Mouse (Mus musculus) thymus, postnatal 25 days (tissue): Measurements from ENCODE around the gene Sh3bp1.

Experiments
- DNase-seq: peaks from one replicate; pipeline ENCODE4 v3.0.0; 2022

Sh3bp1 gene

DNA sequence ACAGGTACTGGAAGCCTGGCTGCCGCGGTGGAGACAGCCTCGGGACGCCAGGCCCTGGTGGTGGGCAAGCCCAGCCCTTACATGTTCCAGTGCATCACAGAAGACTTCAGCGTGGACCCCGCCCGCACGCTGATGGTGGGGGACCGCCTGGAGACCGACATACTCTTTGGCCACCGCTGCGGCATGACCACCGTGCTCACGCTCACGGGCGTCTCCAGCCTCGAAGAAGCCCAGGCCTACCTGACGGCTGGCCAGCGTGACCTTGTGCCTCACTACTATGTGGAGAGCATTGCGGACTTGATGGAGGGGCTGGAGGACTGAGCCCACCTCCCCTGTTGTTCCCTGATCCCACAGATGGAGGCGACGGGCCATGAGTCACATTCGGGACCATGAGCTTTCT, 18.6 kb downstream of the Sh3bp1 start:
- no peak for DNase-seq

DNA sequence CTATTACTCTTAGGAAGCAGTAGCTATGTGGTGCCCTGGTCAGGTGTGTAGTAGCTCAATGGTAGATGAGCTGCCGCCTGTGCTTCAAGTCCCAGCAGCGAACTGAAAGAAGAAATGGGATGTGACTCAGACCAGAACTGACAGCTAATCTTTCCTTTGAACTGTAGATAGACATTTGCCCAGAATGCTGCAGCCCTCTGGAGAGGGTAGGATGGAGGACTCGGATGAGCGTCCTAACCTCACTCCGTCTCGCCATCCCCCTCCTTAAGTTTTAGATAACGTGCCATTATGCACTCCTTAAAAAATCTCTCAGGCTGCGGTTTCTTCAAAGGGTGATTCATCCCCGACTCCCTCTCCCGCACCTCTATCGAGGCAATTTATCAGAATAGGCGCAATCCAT, 20.3 kb downstream of the Sh3bp1 start:
- no peak for DNase-seq

DNA sequence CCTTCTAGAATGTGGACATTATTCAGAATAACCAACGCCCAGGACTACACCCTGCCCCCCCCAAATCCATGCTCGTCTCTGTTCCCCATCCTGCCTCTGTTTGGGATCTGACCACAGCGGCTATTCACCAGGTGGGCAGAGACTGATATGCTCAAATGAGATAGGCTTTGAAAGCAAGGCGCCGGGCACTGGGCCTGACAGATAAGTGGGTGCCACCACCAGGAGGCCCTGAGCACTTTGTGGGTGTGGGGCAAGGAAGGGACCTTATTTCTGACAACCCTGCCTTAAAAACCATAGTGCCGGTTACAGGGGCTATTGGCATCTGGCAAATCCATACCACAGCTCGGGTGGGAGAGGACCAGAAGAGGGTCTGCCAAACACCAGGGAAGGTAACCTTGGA, 23.1 kb downstream of the Sh3bp1 start:
- peak; percentile 39 for DNase-seq

DNA sequence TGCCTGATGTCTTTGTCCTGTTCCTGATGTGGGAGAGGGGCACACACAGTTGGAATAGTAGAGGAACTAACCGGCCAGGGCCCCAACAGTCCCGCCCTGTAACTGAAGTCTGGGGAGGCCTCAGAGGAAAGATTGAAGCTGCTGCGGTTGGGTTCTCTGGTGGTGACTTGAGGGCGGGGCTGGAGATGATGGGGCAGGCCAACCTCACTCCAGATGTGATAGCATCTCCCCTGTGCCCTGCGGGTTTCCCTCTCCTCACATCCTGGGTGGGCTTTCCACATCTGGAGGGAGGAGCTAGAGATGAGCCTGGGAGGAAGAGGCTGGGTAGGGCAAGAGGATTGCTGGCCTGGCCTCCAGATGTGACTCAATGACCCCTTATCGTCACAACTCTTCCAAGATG, 24.0 kb downstream of the Sh3bp1 start:
- DNase-seq = peak; percentile 79

DNA sequence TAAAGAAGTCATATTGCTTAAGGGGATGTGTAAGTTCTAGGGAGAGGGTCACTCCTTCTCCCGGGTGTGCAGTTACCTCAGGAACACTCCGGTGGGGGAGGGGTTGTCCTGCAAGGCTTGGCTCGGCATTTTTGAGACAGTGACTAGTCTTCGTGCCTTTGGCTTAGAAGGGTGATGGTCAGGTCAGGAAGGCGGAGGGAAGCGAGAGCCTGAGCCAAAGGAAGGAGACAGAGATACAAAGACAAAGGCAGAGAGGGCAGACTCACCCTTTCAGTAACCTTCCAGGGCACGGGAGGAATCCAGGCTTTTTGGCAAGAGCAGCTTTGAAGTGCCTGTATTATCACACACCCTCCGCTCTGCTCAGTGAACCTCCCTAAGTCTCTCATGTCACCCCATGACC, 25.6 kb downstream of the Sh3bp1 start:
- no peak for DNase-seq

DNA sequence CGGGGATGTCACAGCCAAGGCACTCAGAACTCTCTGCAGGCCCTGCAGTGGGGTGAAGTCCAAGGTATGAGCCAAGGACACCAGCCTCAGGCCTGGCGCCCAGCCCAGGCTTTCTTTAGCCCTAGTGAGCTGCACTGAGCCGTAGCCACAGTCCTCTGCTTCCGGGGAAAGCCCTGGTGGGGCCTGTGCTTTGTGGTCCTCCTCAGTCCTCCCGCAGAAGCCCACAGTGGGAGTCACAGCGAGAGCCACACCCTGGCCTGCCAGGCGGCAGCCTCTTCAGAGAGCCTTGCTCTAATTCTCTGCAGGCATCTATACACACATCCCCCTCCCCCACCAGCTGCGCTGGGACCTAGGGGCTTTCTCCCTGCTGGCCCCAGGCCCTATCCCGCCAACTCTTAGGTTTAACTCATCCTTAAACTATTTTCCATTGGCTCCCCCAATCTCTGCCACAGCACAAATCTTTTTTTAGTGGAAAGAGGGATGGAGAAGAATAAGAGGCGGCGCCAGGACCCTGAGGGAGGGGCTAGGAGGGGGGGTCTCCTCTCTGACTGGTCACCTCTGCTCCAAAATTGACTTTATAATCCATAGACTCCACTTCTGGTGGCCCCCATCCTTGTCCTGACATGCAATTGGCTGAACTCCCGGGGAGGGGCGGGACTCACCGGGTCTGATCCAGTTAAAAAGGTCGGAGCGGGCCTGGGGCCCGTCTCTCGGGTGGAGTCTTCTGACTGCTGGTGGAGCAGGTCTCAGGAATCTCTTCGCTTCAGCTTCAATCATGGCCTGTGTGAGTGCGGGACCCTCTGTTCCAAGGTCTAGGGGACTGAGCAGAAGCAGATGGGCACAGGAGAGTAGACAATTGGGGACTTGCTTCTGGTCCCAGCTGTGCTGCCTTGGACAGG, 26.7 kb downstream of the Sh3bp1 start, which contains the start of gene Lgals1:
Gene Lgals1 (plus strand): TSS at position 705 of the 899 bp plus-strand sequence.
- DNase-seq = peak; percentile 80

DNA sequence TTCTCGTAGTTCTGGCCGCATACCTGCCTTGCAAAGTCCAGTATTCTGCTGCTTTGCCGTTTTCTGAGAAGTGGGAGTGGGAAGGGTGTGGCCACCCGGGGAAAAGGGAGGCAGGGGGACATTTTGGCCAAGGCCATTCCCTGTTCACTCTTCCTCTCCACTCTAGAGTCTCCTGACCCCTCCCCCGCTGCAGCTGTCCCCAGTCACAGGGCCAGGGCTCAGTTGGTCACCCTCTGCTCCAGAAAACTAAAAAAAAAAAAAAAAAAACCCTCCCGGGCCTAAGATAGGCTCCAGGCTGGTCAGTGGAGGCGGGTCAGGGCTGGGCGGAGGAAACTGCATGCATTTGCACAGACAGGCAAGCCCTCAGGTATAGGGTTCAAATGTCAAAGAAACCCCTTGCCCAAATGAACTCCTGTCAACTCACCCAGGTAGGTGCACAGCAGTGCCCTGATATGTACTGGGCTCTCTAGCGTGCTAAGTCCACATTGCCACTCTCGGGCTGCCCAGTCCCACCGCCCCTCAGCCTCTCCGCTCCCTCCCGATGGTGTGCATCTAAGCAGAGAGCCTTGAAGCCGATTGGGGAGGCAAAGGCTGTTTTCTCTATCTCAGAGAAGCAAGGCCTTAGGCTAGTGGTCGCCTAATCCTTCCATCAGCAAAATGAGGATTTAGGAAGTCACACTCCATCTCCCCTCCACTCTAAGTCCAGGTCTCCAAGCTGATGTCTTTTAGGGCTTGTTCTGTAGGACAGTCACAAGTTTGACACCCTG, 27.6 kb downstream of the Sh3bp1 start:
- DNase-seq = peak; percentile 51

DNA sequence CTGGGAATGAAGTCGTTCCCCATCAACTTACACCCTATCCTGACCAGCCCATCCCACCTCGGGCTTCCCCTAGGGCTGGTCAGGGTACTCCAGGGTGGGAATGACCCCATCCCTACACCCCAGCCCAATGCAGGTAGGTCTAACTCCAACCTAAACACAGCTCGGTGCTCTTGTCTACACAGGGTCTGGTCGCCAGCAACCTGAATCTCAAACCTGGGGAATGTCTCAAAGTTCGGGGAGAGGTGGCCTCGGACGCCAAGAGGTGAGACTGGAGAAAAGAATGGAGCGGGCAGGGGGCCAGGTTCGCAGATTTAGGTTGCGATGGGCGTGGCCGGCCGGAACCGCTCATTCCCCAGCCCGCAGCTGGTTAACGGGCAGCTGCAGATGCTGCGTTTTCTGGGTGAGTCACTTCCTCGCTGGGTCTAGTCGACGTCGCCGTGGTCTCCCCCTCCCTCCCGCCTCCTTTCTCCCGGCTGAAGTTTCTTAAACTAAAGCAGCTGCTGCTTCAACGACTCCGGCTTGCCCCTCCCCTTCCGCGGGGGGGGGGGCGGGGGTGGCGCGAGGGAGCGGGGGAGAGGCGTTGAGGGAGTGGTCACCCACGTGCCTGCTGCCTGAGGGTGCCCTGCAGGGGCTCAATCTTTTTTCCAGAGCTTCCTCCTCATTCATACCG, 28.4 kb downstream of the Sh3bp1 start:
- peak; percentile 88 for DNase-seq

DNA sequence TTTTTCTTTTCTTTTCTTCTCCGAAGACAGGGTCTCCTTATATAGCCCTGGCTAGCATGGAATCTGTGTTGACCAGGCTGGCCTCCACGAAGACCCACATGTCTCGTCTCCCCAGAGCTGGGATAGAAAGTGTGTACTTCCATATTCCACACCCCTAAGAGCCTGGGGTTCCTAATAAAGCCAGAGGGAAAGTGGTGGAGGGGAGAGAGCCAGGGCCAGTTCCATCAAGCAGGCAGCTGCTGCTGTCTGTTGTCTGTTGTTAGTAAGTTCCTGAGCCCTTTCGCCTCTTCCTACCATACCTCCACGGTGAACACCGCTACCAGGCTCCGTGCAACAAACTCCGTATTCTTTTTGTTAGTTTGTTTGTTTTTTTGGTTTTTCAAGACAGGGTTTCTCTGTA, 29.0 kb downstream of the Sh3bp1 start:
- DNase-seq = no peak

DNA sequence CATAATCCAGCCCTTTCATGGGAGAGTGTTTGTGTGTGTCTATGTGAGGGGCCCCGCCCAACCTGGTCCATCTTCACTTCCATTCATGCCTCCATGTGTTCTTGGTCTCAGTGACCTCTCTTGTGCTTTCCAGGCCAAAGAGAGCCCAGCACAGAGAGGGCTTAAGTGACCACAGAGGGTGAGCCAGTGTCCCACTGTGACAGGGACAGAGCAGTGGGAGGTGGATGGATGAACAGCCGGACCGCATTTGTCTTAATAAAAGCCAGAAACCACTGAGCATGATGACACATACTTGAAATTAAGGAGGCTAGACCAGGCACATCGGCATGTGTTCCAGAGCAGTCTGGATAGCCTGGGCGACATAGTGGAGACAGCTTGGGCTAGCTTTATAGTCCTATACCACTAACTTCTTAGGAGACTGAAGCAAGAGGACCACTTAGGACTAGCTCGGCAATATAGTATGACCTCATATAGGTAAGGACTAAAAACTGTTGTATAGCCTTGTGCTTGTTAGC, 30.7 kb downstream of the Sh3bp1 start:
- no peak for DNase-seq

DNA sequence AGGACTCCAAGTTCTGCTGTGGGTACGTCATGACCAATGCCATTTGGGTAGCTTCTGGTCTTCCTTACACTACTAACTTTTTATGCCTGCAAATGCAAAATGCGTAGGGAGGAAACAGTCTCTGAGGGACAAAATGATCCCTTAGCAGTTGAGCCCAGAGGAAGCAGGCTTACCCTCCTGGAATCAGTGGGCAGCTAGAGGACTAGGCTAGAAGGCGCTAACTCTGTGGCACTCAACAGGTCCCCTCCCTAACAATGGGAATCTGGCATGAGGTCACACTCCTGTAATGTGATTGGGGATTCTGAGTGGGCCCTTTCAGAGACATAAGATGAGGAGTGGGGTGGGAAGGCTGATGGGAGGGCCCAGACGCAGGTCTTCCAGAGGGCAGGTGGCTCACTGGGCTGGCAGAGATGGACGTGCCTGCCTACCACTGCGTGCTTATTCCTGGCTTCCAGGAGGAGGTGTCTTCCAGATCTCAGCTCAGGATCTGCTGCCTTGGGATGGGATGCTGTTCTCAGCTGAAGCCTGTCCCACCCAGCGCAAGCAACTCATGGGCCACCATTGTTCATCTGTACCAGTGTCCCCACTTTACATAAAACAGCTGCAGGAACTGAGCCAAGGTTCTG, 31.3 kb downstream of the Sh3bp1 start:
- DNase-seq = no peak

DNA sequence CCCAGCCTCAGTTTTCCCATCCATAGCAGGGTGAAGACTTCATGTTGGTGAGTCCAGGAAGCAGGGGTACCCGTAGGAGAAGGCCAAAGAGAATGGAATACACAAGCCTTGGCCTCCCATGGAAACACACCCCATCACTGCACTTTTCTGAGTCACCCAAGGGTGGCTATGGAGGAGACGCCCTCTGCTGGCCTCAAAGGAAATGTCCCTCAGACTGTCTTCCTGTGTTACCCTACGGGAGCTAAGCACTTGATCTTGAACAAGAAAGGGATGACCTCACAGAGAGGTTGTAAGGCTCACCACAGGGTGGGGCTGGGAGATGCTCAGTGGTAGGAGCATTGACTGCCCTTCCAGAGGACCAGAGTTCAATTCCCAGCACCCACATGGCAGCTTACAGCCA, 32.0 kb downstream of the Sh3bp1 start:
- peak; percentile 78 for DNase-seq

DNA sequence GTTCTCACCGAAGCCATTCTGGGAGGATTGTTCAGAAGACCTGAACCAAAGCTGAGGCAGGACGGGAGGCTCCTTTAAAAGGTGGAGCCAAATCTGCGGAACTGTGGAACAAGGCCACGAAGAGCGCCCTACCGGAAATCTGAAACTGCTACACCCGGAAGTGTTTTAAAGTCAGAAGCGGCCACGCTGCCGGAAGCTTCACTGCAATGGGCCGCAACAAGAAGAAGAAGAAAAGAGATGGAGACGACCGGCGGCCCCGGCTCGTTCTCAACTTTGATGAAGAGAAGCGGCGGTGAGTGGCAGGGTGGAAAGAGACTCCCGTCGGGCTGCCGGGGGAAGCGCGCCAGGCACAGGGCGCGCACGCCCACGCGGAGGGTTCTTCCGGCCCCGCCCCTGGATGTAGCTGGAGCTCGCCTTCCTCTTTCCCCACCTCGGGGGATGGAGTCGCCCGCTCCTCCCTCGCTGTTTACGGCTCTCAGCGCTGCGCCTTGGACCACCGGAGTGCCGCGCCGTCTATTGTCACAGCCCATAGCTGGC, 35.3 kb downstream of the Sh3bp1 start, which contains the start of gene Nol12:
Gene Nol12 (plus strand): TSS at position 150 of the 537 bp plus-strand sequence.
- peak; percentile 84 for DNase-seq

DNA sequence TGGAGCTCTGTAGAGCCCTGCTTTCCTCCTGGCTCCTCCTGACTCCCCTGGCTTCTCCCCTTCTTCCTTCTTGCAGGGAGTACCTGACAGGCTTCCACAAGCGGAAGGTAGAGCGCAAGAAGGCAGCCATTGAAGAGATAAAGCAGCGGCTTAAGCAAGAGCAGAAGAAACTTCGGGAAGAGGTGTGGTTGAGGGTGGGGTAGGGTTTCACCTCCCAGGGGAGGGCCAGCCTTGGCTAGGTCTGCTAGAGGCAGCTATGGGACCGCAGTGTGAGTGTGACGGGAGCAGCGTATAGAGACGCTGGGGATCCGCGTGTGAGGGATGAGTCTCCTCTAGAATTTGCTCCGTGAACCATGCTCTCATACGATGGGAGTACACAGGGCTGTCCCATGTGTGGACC, 36.8 kb downstream of the Sh3bp1 start:
- no peak for DNase-seq

DNA sequence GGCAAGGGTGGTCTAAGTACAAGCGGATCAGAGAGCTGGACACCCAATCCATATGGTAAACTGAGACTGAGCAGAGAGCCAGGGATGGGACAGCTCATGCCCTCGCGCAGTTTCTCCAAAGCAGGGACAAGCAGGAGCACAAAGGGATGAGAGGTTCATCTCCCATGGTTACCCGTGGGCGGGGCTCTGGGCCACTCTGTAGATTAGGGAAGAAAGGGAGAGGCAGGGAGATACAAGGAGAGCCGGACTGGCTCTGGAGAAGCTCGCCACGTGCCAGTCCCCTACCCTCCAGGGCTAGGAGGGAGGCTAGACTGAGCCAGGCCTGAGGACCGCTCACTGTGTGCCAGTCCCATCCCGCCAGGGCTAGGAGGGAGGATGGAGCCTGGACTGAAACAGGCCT, 37.7 kb downstream of the Sh3bp1 start:
- no peak for DNase-seq

DNA sequence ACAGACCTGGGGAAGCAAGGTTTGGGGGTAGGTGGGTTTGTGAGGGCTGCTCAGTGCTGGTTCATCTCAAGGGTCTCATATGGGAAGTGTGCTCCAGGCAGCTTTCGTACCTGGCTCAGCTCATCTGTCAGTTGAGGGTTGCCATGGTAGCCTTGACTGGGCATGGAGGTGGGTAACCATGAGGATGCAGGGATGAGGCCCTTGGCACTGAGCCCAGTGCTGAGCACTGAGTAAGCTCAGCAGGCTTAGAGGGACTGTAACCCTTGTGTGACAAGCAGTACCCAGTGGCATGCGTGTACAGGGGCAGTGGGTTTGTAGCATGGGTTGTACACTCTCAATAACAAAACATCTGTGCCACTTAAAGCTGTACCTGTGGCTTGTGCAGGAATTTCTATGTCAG, 38.4 kb downstream of the Sh3bp1 start:
- no peak for DNase-seq

DNA sequence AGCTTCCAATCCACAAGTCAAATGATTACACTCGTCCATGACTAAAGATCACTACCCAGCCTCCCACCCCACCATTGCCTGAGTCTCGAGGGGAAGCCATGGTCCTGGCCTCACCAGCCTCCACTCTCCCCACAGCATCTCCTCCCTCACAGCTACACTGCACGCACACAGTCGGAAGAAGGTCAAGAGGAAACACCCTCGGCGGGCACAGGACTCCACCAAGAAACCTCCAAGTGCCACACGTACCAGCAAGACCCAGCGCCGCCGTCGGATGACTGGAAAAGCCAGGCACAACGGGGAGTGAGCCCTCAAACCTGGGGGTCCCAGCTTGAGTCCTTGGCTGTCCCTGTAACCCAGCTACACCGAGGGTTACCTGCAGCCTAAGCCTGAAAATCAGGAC, 40.8 kb downstream of the Sh3bp1 start:
- no peak for DNase-seq

DNA sequence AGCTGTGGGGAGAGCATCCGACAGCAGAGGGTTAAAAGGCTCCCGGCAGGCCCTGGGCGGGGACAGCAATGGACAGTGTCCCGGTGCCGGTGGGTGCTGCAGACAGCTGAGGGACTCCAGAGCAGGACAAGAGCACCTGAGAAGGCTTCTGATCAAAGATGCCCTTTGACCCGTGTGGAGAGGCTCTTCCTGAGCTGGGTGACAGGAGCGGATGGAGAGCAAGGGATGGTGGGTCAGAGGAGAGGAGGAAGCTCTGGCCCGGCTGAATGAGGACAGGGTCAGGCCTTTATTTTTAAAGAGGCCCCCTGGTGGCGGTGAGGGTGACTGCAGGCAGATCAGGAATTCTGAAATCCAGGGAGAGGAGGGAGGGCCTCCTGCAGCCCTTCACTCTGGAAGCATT, 43.1 kb downstream of the Sh3bp1 start:
- peak; percentile 68 for DNase-seq

DNA sequence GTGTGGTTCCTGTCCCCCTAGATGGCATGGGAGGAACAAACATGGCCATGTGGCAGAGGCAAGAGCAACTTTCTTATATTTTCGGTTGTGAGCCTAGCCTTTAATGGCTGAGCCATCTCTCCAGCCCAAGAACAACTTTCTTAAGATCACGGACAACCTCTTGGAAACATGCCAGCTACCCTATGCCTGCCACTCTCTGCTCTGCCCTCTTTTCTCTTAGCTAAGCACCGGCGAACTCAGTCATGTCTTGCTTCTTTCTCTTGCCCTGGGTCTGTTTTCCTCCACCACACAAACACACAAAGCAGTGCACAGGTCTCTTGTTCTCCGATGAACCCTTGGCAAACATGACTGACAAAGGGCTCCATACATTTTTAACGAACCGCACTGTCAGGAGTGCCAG, 46.7 kb downstream of the Sh3bp1 start:
- DNase-seq = no peak

DNA sequence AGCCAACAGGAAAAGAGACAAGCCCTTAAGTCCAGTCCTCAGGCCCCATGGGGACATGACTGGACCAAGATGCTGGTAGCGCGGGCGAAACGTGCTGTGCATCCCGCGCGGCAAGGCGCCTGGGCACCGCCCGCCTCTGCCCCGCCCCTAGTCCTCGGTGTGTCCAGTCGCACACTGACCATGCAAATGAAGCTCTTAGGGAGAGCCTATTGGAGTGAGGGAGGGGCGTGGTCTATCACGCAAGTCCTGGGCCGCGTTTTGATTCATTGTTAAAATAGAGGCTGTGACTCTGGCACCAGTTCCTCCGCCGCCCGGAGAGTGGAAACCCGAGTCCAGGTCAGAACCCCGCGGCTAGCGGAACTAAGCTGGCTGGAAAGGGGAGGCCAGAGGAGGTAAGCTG, 48.1 kb downstream of the Sh3bp1 start, which contains the start of gene Triobp:
Gene Triobp (plus strand): TSS at position 68 of the 400 bp plus-strand sequence.
- no peak for DNase-seq

DNA sequence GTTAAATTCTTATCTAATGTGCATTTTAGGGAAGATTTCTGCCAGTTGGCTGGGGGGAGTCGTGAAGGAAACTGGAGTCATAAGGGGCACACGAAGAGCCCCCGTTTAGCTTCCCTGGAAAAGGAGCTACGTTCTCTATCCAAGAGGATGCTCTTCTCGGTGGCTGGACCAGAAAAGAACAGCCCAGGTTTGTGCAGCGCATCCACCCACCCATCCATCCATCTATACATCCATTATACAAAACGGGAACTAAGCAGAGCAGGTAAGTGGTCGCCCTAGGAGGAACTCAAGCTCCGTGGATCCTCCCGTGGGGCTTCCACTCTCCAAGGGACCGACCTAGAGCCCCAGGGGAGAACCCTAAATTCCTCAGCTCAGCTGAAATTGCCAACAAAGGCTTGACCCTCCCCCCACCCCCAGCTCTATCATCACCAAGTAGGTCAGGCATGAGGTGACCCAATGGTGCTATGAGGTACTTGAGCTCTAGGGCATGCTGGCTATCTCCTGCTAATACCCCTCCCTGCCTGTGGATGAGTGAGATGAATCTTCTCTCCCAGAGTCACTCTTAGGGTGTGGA, 48.7 kb downstream of the Sh3bp1 start:
- DNase-seq = no peak

DNA sequence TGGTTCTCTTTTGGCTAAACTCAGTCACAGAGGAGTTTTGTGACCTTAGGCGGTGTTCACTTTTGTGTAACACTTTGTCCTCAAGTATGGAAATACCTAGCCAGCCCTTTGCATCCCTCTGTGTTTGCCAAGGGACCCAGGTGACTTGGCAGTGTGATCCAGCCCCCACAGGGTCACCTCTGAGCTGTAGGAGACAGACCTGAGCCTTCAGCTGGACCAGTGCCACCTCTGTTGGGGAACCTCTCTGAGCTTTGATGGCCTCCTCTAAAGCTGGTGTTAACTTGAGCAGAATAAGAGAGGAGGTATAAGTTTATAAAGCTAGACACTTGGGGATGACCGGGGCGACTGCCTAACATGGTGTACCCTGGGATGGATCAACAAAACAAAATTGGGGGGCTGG, 49.3 kb downstream of the Sh3bp1 start:
- no peak for DNase-seq
